Mouse (Mus musculus): ENCODE results near the gene Mybph. TPM values are rescaled to one million over a fixed set of nuclear protein-coding genes. Genes with fewer than 3 reads are reported as not detected.
A peak's percentile ranks its signal among the peaks of the same experiment; 100 is the strongest.

The Mybph gene
- total RNA-seq, 2 experiments from 2014 or later: 0.13 TPM; not detected in 1

DNA sequence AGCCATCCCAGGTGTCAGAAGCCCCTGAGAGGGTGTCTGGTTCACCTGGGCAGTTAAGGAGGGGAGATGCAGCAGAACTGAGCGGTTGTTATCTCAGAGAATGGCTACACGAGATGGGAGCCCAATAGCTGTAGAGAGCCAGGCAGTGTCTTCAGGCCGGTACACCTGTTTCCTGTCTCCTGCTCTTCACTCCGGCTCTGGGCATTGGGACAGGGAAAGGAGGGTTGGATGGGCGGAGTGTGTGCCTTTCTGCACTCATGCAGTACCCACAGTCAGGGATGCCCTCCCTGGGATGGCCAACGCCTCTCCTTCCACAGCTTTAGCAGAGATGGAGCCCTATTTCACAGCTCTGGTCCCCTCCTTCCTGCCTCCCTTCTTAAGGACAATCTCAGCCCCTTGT, 17.8 kb downstream of the Mybph start:
- DNase-seq: no peak

DNA sequence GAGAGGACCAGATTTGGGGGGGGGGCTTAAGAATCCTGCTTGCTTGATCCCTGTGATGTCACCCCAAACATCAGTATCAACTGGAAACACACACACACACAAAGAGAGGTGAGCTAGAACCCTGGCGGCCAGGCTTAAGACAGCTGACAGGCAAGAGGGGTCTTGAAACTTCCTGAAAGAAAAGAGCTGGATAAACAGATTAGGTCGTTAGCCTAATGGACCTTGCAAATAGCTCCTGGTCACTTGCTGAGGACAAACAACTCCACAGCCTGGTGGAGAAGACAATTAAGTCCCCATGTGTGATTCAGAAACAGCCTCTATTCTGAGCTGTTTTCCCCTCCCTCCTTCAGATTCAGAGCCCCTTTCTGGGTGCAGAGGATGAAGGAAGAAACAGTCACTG, 18.4 kb downstream of the Mybph start:
- no peak for DNase-seq

DNA sequence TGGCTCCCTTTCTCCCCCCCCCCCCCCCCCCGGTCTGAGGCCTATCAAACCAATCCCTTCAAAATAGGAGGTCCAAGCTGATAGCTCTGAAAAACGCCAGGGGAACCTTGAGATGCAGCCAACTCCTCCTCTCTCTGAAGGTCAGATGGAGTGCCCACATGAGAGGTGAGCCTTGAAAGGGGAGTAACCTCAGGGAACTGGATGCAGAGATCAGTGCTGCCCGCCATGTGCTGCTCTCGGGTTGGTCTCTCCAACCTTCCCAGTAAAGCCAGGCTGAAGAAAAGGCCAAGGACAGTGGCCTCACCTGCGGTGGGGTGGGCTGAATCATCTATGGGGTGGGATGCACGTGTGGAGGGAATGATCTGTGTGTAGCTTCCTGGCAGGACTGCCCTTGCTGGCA, 19.1 kb downstream of the Mybph start:
- peak; percentile 70 to 78 for DNase-seq

DNA sequence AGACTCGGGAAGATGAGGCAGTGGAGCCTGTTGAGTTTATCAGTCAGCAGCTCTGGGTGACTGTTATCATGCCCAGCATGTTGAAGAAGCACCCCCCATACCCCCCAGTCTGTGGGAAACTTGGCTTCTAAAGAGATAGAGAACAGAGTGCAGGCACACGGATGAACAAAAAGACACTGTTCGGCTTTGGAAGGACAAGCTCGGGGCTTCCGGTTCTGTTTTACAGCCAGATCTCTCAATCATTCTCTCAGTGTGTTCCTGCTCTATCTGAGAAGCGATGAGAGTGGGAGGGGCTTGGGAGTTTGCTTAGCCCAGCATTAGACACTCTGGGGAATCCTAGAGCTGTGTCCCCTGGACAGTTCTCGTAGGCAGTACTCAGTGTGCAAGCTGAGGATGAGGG, 20.2 kb downstream of the Mybph start:
- no peak for DNase-seq

DNA sequence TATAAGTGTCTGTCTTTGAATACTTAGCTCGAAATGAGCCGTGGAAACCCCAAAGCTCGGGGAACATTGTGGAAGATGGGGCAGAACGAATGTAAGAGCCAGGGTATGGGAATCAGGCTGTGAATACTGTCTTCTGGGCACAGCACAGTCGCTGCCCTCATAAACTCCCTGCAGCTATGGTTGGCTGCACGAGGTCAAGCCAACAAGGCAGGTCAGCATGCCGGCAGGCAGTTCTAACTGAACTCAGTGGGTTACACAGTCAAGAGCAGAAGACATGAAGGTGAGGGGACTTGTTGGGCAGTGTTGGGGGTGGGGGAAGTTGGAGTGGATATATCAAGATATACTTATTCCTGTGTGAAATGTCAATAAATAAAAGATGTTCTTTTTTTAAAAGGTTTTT, 21.8 kb downstream of the Mybph start:
- no peak for DNase-seq

DNA sequence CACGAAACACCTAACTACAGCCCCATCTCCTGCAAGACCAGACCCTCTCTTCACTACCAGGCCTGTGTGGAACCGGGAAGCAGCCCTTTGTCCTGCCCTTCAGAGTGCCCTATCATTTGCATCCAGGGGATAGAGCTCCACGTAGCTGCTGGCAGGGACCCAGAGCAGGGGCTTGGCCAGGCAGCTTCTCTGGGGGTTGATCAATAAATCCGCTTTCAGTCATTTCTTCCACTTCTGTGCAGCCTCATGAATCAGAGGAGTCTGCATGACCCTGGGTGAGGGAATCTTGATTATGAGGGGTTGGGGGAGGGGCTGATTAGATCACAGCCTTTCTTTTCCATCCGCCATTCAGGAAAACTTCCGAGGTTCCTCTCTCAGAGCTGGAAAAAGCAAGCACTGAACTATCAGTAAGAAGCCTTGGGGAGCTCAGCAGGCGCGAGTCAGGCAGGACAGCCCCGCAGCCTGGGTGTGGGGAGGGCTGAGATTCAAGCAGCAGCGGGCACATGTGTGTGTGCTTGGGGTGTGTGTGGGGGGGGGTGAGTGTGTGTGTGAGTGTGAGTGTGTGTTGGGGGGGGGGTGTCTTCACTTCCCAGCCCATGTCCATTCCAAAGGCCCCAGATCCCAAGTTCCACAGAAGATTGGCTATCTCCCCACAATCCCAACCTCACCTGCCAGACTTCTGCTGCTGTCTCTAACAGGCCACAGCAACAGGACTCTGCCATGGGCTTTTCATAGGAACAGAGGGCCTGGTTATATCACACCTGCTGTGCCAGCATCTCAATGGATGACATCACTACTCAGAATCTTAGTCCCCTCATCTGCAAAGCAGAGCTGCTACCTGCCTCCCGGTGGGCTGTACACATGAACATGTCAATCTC, 22.7 kb downstream of the Mybph start:
- DNase-seq: peak in 1 of 2 experiments; percentile 61

DNA sequence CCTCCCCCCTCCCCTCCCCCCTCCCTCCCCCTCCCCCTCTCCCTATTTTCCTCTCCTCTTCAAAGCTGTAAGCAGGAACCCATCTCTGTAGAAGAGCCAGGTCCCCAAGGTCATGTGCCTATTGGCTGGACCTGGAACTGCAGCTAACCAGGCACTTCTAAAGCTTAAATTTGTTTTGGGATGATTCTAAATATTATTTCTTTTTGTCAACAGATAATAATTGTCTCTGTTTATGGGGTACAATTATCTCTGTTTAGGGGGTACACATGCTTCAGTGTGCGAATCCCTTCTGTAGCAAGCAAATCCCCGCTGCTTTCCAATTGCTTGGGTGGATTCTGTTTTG, 23.4 kb downstream of the Mybph start:
- DNase-seq: no peak

DNA sequence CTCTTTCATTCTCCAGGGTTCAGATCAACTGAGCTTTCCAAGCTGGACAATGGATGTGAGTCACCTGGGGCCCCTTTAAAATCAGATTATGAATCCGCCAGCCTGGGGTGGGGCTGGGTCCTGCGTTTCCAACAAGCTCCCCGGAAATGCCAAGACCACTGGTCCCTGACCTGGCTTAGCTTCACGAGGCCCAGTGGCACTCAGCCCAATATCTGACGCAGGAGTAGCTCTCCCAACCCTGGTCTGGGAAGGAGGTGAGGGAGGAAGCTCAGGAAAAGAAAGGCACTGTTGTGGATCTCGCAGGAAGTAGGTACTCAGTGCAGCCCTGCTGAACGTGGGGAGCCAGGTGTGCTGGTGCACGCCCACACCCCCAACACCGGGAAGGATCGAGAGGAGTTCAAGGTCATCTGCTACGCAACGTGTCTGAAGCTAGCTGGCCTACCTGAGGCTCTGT, 23.8 kb downstream of the Mybph start:
- peak; percentile 76 for DNase-seq

DNA sequence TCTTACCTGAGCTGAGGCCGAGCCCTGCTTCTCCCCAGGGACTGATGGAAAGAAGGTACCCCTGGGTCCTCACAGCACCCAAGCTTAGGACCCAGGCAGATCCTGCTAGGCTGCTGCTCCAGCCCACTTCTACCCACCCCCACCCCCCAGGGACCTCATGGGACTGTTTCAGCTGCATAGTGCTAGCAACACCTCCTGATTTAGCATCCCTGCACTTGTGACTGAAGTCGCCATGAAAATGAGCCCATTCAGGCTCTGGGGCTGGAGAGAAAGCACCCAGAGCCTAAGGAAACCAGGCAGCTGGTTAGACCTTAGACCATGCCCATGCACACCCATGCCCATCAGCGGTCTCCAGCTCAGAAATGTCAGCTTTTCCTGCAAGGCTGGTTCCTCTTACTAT, 24.7 kb downstream of the Mybph start:
- DNase-seq: no peak

DNA sequence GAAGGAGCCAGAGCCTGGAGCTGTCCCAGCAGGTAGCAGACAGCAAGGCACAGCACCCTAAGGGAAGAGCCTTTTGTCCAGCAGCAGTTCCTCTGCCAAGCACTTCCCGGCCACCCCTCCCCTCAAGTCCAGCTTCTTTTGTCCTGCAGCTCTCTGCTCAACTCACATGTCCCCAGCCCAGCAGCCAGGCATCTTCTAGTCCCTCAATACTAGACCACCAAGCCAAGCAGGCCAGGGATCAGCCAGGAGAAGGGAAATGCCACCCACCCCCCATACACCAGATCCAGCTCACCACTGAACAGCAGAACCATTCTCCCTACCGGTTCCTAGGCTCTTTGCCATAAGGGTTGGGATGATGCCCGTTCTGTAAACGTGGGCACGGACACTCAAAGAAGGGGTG, 26.4 kb downstream of the Mybph start:
- no peak for DNase-seq

DNA sequence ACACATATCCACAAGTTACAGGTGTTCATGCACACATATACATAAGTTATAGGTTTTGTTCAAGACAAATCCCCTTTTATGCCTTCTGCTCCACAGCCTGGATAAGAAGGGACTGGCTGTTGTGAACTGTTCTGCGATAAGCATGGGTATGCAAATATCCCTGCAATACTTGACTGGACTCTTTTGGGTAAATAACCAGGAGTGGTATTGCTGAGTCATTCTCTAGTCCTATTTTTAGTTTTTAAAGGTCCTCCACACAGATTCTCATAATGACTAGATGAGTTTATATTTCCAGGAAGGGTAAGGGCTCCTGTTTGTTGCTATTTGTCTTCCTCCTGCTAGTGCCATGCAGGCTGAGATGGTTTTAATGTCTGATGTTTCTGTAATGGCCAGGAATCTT, 27.9 kb downstream of the Mybph start:
- no peak for DNase-seq

DNA sequence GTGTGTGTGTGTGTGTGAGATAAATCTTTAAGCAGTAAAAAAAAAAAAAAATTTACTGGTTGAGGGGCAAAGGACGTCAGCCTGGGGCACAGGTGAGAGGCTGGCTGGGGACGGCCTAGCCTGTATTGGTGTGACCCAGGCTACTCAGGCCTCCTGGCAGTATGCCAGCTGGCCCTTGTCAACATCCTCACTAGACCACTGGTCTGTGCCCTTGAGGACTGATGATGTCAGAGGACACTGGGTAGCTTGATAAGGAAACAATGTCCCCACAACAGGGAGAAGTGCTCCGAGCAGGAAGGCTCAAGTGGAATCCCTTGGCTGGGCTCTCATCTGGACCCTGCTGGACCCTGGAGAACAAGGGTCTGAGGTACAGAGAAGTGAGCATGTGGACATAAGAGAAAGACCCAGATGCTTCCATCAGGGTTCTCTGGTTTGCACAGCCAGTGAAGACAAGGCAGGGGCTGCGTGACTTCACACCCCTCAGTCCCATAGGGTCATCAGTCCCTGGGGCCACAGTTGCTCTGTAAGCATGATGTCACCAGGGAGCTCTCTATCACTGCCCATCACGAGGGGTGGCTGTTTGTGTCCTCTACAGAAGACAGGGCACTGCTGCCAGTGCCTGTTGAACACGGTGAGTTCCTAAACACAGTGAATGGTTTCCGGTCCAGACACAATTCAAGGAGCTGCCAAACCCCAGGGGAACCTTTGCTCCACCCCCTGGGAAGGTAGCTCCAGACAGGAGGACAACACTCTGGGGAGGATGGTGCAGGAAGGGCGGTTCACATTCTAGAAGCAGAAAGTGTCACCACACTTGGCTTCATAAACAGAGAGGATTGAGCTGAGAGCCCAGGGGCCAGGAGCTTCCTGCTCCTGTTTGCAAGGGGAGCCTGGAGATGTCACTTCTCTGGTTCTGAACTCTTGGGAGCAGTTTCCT, 29.1 kb downstream of the Mybph start:
- peak; percentile 89 to 90 for DNase-seq

DNA sequence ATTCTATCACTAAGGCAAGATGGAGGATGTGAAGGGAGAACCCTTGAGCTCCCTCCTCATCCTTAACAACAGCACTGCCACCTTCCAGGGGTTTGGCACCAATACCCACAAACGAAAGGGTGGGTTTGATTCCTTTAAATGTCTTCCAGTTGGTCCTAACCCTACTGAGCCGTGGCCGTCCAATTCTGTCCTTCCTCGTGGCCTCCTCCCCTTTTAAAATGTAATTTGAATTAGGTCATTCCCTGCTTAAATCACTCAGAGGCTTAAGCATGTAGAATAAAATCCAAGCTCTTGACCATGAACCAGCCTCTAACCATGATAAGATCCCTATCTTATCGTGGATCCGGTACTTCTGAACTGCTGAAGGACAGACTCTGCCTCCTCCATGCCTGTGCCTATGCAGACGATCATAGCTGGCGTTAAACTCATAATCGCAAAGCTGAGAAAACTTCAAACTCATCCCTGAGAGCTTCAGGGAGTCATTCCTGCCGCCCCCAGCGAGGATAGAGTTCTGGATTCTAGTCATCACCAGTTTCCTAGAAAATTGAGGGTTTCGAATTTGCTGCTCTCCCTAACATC, 31.5 kb downstream of the Mybph start:
- DNase-seq: no peak

DNA sequence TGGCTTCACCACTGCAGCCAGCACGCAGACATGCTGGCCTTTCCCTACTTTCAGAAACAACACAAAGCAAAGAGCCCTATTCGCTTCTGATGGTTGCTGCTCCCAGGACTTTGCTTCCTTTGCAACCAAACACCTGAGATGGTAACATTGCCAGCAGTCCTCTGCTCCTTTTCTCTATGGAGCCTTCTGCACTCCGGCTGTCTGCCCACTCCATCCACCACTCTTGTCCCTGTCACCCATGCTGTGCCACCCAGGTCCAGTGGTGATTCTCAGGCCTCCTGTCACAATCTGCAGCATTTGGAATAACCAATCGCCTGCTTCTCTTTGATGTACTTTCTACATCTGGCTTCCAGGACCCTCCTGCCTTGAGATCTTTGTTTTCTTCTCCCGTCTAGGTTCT, 32.1 kb downstream of the Mybph start:
- DNase-seq: no peak

DNA sequence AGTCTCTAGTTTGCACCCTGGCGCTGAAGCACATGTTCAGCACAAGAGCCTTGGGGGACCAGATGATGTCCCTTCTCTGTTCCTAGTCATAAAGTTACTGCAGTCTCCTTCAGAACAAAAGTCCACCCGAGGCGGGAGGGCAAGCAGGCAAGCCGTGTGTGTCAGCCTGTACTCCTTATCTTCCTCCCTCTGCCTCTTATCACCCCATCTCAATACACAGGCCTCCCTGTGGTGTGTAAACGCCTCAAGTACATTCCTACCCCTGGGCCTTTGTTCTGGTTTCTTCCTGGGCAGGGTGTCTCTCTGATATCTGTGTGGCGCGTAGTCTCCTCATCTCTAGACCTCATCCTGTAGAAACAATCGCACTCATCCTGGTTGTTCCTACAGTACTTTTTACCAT, 33.5 kb downstream of the Mybph start:
- peak in 1 of 2 experiments; percentile 4 for DNase-seq

DNA sequence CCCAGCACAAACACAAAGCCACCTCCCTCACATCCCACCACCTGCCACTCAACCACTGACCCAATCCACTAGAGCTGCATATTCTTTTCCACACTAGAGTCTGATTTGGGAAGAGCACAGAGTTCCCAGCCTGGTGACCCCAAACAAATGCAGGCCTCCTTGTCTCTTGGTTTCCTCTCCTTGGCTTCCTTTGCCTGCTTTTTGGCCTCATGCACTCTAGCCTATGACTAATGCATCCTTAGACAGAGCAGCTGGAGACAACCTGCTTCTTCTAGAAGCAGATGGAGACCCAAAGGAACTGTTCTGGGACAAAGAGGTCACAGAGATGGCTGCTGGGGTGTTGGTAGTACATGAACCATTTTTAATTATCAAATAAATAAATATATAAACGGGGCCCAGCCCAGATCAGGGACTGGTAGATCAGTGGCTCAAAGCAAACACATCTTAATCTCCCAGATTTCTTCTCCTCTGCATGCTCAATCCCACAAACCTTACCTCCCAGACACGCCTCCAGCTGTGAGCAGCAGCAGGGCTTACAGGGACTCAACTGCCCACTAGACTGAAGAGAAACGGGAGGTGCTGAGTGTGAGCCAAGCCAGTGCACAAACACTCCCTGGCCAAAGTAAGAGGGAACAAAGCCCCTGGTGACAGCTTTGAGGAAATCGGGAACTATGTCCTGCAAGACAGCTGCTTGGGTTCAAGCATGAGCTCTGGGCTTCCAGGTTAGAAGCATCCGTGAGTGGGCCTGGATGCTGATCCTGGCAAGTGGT, 36.7 kb downstream of the Mybph start:
- DNase-seq: no peak

DNA sequence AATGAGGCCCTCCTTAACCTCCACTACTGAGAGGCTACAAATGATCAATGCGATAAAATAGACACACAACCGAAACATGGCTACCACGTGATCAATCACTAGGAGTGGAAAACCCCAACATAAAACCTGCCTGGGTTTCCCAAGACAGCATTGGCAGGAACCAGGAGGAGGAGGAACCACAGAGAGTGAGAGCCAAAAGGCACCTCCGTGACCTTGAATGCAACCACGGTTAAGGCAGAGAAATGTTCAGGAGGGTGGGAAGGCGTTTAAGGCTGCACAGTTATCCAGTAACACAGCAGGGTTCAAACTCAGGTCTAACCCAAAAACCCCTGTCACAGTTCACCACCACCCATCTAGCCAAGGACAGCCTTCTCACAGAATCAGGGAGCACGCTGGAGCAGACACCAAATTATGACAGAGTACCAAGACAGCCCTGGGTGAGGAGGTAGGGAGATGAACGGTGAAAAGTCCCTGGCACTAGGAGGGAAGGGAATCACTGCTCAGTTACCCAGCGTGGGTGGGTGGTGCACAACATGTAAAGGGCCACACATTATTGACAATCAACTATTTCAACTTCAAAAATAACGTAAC, 37.5 kb downstream of the Mybph start:
- no peak for DNase-seq

DNA sequence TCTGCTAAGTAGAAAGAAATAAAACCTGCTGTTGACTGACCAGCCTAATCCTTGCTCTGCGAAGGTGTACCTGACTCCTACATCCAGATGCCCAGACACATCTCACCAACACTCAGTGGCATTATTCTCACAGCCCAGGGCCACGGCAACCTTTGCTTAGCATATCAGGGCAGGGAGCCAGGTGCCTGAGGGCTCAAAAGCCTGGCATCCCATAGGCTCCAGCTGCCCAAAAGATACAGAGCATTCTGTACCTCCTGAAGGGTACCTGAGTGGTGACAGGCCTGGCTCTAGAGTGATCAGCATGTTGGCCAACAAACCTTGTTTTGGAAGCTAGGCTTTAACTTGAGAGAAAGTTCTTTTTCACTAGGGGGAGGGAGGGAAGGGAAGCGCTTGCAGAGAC, 38.0 kb downstream of the Mybph start:
- peak; percentile 53 to 65 for DNase-seq

DNA sequence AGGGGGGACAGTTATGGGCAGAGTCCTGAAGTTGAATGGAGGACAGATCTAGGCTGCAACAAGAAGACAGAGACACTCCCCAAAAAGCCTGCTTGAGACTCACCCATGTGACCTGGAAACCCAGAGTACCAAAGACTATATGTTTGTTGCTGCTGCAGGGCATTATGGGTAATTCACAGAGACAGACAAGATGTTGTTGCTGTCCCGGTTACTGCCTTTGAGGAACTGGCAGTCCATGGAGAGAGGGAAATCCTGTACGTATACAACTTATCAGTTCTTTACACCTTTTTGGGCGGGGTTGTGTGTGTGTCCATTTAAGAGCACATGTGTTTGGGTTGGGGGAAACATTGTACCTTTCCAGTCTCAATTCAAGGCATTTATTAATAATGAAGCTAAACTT, 38.4 kb downstream of the Mybph start:
- no peak for DNase-seq

DNA sequence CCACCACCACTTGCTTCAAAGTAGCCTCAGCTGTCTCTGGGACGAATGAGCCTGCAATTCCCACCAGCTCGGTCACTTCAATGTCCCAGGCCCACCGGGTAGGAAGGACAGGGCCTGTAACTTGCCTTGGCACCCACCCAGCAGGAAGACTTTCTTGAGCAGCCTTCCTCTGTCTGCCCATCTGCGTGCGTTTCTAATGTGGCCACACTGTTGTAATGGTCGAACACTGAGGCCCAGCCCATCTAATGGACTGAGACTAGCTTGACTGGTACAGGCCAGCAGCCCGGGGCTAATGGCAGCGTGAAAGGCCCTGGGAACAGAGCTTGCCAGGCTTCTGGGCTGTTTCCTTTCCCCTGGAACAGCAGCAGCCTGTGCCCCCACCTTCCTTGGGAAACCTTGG, 39.1 kb downstream of the Mybph start:
- peak; percentile 33 to 56 for DNase-seq

DNA sequence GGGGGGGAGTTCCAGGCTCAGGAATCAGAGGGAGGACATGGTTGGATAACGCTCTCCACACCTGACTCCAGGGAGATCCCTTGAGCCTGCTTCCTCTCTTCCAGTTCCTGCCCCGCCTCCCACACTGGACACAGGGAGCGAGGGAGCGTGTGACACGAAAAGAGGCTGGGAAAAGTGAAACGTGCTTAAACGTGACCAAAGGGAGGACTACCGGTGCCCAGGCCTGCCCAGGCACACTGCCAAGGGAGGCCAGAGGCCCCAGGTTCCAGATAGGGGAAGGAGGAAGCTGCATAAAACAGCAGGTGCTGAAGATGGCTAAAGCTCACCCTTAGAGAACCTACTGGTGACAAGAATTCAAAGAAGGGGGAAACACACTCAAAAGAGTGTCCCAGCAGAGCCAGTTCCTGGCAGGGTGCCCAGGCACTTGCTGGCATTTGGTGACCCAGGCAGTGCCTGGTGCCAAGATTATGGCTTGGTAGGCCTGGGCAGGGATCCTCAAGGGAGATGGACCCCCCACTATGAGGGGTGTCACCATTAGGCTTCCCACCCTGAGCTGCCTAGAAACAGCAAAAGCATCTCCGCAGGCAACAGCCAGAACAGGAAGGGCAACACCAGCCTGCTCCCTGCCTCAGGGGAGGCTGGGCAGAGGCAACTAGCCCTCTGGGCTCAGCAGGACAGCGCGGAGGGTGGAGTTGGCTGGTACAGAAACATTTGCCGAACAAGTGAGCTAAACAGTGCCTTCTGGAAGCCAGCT, 39.7 kb downstream of the Mybph start:
- peak; percentile 86 to 89 for DNase-seq

All from adrenal gland, postnatal 36 days (tissue).